Mouse (Mus musculus): ENCODE measurements at regions not wholly inside any gene's neighbourhood (a gene's known extent, or its start where the extent isn't known, plus 50 kb on each side); places are given as distances from the start of the nearest gene placed in this dataset.
"Not testable (repeated sequence)": the region's sequence is repeated elsewhere in the genome, so short reads cannot be mapped to it uniquely, and the experiment has no call there.

GRCm38 (mm10) chr10:84296168-84296567 is 144.2 kb downstream of the Nuak1 start:
- no peak overlapping the region for H3K27ac ChIP-seq (ENCODE audit: low read length)

GRCm38 (mm10) chr10:84301561-84301960 is 138.8 kb downstream of the Nuak1 start:
- Histone ChIP-seq H3K9me3 (replicated peaks; ENCODE audit: control insufficient read depth, low read length) (no peaks in the 10 kb centered on the region; the same call in 1 of the 2 replicates), H3K27ac (ENCODE audit: low read length) (no peak overlapping the region), H3K9ac (ENCODE audit: low read length) (no peak overlapping the region), H3K36me3 (ENCODE audit: control insufficient read depth, insufficient read depth) (no peaks in the 10 kb centered on the region), H3K4me2 (ENCODE audit: low read depth, low read length) (no peak overlapping the region), H3K4me3 (ENCODE audit: low read length) (no peak overlapping the region), H3K4me1 (ENCODE audit: control insufficient read depth, insufficient read depth, low read length) (peaks cover 7% of the 10 kb centered on the region), H3K27me3 (ENCODE audit: control insufficient read depth, insufficient read depth, low read length) (no peaks in the 10 kb centered on the region)
- 48% methylated on average over 2 of the region's 2 CpGs for WGBS
- ATAC-seq (replicated peaks; ENCODE audit: extremely low read depth, insufficient read depth, low FRiP score), result no peak

More at GRCm38 (mm10) chr10:84296168-84296567, 144.2 kb downstream of the Nuak1 start:
- no peak overlapping the region for H3K4me3 ChIP-seq (ENCODE audit: low read length)
- WGBS, result 57% methylated on average over 3 of the region's 3 CpGs
- no peak overlapping the region for H3K9ac ChIP-seq (ENCODE audit: low read length)
- no peak overlapping the region for H3K4me2 ChIP-seq (ENCODE audit: low read depth, low read length)
- ATAC-seq (replicated peaks; ENCODE audit: extremely low read depth, insufficient read depth, low FRiP score), result no peak
- H3K27me3 ChIP-seq (ENCODE audit: control insufficient read depth, insufficient read depth, low read length), result no peaks in the 10 kb centered on the region
- no peaks in the 10 kb centered on the region for H3K36me3 ChIP-seq (ENCODE audit: control insufficient read depth, insufficient read depth)
- H3K4me1 ChIP-seq (ENCODE audit: control insufficient read depth, insufficient read depth, low read length), result no peaks in the 10 kb centered on the region
- no peaks in the 10 kb centered on the region; the same call in 1 of the 2 replicates for H3K9me3 ChIP-seq (replicated peaks; ENCODE audit: control insufficient read depth, low read length)

- Histone ChIP-seq H3K36me3 (ENCODE audit: control insufficient read depth, insufficient read depth) (no peaks in the 10 kb centered on the region), H3K4me3 (ENCODE audit: low read length) (no peak overlapping the region), H3K4me2 (ENCODE audit: low read depth, low read length) (no peak overlapping the region), H3K27me3 (ENCODE audit: control insufficient read depth, insufficient read depth, low read length) (no peaks in the 10 kb centered on the region), H3K9ac (ENCODE audit: low read length) (no peak overlapping the region), H3K4me1 (ENCODE audit: control insufficient read depth, insufficient read depth, low read length) (peaks cover 7% of the 10 kb centered on the region), H3K27ac (ENCODE audit: low read length) (no peak overlapping the region), H3K9me3 (replicated peaks; ENCODE audit: control insufficient read depth, low read length) (no peaks in the 10 kb centered on the region; the same call in 1 of the 2 replicates)
- 61% methylated on average over 7 of the region's 7 CpGs for whole genome bisulfite sequencing
- ATAC-seq (replicated peaks; ENCODE audit: extremely low read depth, insufficient read depth, low FRiP score), result no peak; the same call in 1 of the 2 replicates
These were observed 137.4 kb downstream of the Nuak1 start for GRCm38 (mm10) chr10:84302821-84303520.

DNA sequence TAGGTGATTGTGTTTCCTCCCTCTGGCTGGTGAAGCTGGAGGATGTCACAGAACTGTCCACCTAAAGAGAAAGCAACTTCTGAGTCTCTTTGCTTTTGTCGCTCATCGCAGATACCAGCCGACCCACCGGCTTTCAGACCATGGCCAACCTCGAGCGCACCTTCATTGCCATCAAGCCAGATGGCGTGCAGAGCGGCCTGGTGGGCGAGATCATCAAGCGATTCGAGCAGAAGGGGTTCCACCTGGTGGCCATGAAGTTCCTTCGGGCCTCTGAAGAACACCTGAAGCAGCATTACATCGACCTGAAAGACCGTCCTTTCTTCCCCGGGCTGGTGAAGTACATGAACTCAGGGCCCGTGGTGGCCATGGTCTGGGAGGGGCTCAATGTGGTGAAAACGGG is 131.7 kb downstream of the Nuak1 start:
- H3K36me3 ChIP-seq (ENCODE audit: control insufficient read depth, insufficient read depth); H3K4me2 ChIP-seq (ENCODE audit: low read depth, low read length); H3K4me1 ChIP-seq (ENCODE audit: control insufficient read depth, insufficient read depth, low read length); H3K27me3 ChIP-seq (ENCODE audit: control insufficient read depth, insufficient read depth, low read length); H3K9ac ChIP-seq (ENCODE audit: low read length); H3K27ac ChIP-seq (ENCODE audit: low read length); ATAC-seq (replicated peaks; ENCODE audit: extremely low read depth, insufficient read depth, low FRiP score); H3K4me3 ChIP-seq (ENCODE audit: low read length); H3K9me3 ChIP-seq (replicated peaks; ENCODE audit: control insufficient read depth, low read length): not testable (repeated sequence)
- 89% methylated on average over 17 of the region's 17 CpGs for WGBS

- H3K4me3 ChIP-seq (ENCODE audit: low read length), result no peak overlapping the region
- H3K36me3 ChIP-seq (ENCODE audit: control insufficient read depth, insufficient read depth), result no peaks in the 10 kb centered on the region
- WGBS, result 84% methylated on average over 5 of the region's 5 CpGs
- H3K9me3 ChIP-seq (replicated peaks; ENCODE audit: control insufficient read depth, low read length), result no peaks in the 10 kb centered on the region
- no peak overlapping the region for H3K27ac ChIP-seq (ENCODE audit: low read length)
- no peak for ATAC-seq (replicated peaks; ENCODE audit: extremely low read depth, insufficient read depth, low FRiP score)
- H3K9ac ChIP-seq (ENCODE audit: low read length), result no peak overlapping the region
- no peaks in the 10 kb centered on the region for H3K4me1 ChIP-seq (ENCODE audit: control insufficient read depth, insufficient read depth, low read length)
- no peak overlapping the region for H3K4me2 ChIP-seq (ENCODE audit: low read depth, low read length)
- no peaks in the 10 kb centered on the region for H3K27me3 ChIP-seq (ENCODE audit: control insufficient read depth, insufficient read depth, low read length)
These were observed 129.7 kb downstream of the Nuak1 start for GRCm38 (mm10) chr10:84310653-84311052.

DNA sequence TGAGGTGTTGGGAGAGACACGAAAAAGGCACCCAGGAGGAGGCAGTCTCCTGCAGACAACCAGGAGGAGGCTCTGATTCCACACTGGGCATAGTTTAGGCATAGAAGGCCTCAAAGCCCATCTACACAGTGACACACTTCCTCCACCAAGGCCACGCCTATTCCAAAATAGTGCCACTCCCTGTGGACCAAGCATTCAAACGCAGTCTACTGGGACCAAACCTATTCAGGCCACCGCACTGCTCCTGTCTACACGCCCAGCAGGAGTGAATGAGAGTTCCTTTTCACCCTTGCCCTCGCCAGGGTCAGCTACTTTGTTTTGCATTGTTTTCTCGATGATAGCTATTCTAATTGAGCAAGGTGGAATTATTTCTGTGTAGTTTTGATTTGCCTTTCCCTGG is 127.7 kb downstream of the Nuak1 start:
- H3K4me2 ChIP-seq (ENCODE audit: low read depth, low read length), result no peak overlapping the region
- H3K9me3 ChIP-seq (replicated peaks; ENCODE audit: control insufficient read depth, low read length), result no peaks in the 10 kb centered on the region
- 78% methylated on average over 7 of the region's 7 CpGs for WGBS
- no peaks in the 10 kb centered on the region for H3K36me3 ChIP-seq (ENCODE audit: control insufficient read depth, insufficient read depth)
- no peak overlapping the region for H3K27ac ChIP-seq (ENCODE audit: low read length)
- no peak overlapping the region for H3K4me3 ChIP-seq (ENCODE audit: low read length)
- ATAC-seq (replicated peaks; ENCODE audit: extremely low read depth, insufficient read depth, low FRiP score), result no peak
- H3K4me1 ChIP-seq (ENCODE audit: control insufficient read depth, insufficient read depth, low read length), result no peaks in the 10 kb centered on the region
- H3K27me3 ChIP-seq (ENCODE audit: control insufficient read depth, insufficient read depth, low read length), result no peaks in the 10 kb centered on the region
- H3K9ac ChIP-seq (ENCODE audit: low read length), result no peak overlapping the region

DNA sequence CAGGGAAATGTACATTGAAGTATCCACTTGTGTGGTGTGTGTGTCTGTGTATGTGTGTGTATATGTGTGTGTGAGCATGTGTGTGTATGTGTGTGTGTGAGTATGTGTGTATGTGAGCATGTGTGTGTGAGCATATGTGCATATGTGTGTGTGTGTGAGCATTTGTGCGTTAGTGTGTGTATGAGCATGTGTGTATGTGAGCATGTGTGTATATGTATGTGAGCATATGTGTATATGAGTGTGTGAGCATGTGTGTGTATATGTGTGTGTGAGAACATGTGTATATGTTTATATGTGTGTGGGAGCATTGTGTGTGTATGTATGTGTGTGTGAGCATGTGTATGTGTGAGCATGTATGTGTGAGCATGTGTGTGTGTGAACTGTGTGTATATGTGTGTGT is 123.5 kb downstream of the Nuak1 start:
- H3K4me1 ChIP-seq (ENCODE audit: control insufficient read depth, insufficient read depth, low read length), result no peaks in the 10 kb centered on the region
- no peaks in the 10 kb centered on the region for H3K36me3 ChIP-seq (ENCODE audit: control insufficient read depth, insufficient read depth)
- H3K4me3 ChIP-seq (ENCODE audit: low read length), result no peak overlapping the region
- no peaks in the 10 kb centered on the region for H3K9me3 ChIP-seq (replicated peaks; ENCODE audit: control insufficient read depth, low read length)
- no peak overlapping the region for H3K9ac ChIP-seq (ENCODE audit: low read length)
- no peak overlapping the region for H3K27ac ChIP-seq (ENCODE audit: low read length)
- WGBS, result 86% methylated on average over 1 of the region's 1 CpGs
- ATAC-seq (replicated peaks; ENCODE audit: extremely low read depth, insufficient read depth, low FRiP score), result no peak
- H3K4me2 ChIP-seq (ENCODE audit: low read depth, low read length), result no peak overlapping the region
- H3K27me3 ChIP-seq (ENCODE audit: control insufficient read depth, insufficient read depth, low read length), result no peaks in the 10 kb centered on the region

DNA sequence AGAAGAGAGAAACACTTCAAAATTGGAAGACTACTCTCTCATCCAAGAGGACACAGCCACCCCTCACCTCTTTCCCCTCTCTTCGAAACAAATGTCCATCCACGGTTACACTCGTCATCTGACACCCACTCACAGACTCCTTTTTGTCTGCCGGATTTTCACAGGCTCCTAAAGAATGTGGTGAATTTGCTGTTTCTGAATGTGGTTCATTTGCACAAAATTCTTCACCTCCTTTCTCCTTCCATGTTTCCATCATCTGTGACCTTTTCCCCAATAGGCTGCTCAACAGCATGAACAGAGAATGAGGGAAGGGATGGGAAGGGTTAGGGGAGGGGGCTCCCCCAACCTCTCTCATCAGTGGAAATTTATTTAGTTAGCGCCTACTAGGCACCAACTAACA is 122.4 kb downstream of the Nuak1 start:
- no peak overlapping the region for H3K4me3 ChIP-seq (ENCODE audit: low read length)
- H3K9me3 ChIP-seq (replicated peaks; ENCODE audit: control insufficient read depth, low read length), result no peaks in the 10 kb centered on the region
- 48% methylated on average over 5 of the region's 5 CpGs for WGBS
- no peak for ATAC-seq (replicated peaks; ENCODE audit: extremely low read depth, insufficient read depth, low FRiP score)
- H3K27ac ChIP-seq (ENCODE audit: low read length), result no peak overlapping the region
- no peaks in the 10 kb centered on the region for H3K27me3 ChIP-seq (ENCODE audit: control insufficient read depth, insufficient read depth, low read length)
- no peak overlapping the region for H3K4me2 ChIP-seq (ENCODE audit: low read depth, low read length)
- H3K9ac ChIP-seq (ENCODE audit: low read length), result no peak overlapping the region
- H3K36me3 ChIP-seq (ENCODE audit: control insufficient read depth, insufficient read depth), result no peaks in the 10 kb centered on the region
- no peaks in the 10 kb centered on the region for H3K4me1 ChIP-seq (ENCODE audit: control insufficient read depth, insufficient read depth, low read length)
